Mouse (Mus musculus): ENCODE results near the gene Tmem50a. TPM values are rescaled to one million over a fixed set of nuclear protein-coding genes. Genes with fewer than 3 reads are reported as not detected.

Gene Tmem50a
- 22.2 TPM for polyA plus RNA-seq (2014; fragmentation: Illumina TruSeq; extraction: RNeasy Lipid Tissue Mini Kit (QIAGEN cat#74804); ENCODE audit: low replicate concordance)

DNA sequence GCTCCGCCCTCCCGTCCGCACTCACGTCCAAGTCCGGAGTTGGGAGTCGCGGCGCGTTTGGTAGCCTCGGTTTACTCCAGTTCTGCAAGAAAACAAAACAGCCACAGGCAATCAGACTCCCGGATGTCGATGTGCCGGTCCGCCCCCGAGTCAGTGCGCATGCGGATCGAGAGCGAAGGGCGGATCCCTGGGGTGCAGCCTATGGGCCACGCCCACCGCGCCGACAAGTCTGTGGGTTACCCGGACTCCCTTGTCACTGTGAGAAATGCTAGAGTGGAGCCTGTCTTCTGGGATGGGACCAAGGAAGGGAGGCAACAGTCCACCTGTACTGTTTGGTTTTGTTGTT, at the start of gene Tmem50a:
Gene Tmem50a, minus strand, starts transcription at position 161 of the 346 bp plus-strand sequence.

GRCm38 (mm10) chr4:134930684-134931481, 16.1 kb upstream of the Tmem50a start, which contains the start of gene Syf2:
Gene Syf2 (plus strand): TSS chr4:134930898.

GRCm38 (mm10) chr4:134923258-134924018, 8.6 kb upstream of the Tmem50a start, which contains the start of gene Rsrp1:
Gene Rsrp1 (plus strand): TSS chr4:134923592.

GRCm38 (mm10) chr4:134863937-134864729, 50.7 kb downstream of the Tmem50a start, which contains the start of gene Rhd:
Gene Rhd (plus strand): TSS chr4:134864536.

DNA sequence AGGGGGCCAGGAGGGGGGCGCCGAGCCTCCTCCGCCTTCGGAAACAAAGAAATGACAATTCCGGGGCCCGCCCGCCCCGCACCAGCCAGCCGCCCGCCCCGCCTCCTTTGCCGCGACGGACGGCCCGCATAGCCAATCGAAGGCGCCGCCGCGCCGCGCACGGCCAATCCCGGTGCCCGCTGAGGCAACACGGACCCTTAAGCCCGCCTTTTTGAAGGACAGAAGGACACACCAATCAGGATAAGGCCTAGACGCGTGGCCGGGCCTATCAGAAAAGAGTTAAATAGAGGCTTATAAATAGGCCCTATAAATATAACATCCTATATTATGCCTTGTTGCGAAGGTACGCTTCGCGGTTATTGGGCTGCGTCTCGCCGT, 61.6 kb downstream of the Tmem50a start, which contains the start of gene Maco1:
Gene Maco1, minus strand, starts transcription at position 87 of the 378 bp plus-strand sequence.

Other genes with a start within 250 kb of the Tmem50a start
- 1.0 TPM for gene Man1c1, start 210.7 kb downstream of the Tmem50a start, polyA plus RNA-seq (2014; fragmentation: Illumina TruSeq; extraction: RNeasy Lipid Tissue Mini Kit (QIAGEN cat#74804); ENCODE audit: low replicate concordance)
- gene Ldlrap1, start 147.0 kb downstream of the Tmem50a start, polyA plus RNA-seq (2014; fragmentation: Illumina TruSeq; extraction: RNeasy Lipid Tissue Mini Kit (QIAGEN cat#74804); ENCODE audit: low replicate concordance) = 0.45 TPM
- gene Maco1, start 61.7 kb downstream of the Tmem50a start, polyA plus RNA-seq (2014; fragmentation: Illumina TruSeq; extraction: RNeasy Lipid Tissue Mini Kit (QIAGEN cat#74804); ENCODE audit: low replicate concordance) = 30.2 TPM
- not detected for gene Rhd, start 50.5 kb downstream of the Tmem50a start, polyA plus RNA-seq (2014; fragmentation: Illumina TruSeq; extraction: RNeasy Lipid Tissue Mini Kit (QIAGEN cat#74804); ENCODE audit: low replicate concordance)
- 1,531 TPM for gene Rsrp1, start 8.6 kb upstream of the Tmem50a start, polyA plus RNA-seq (2014; fragmentation: Illumina TruSeq; extraction: RNeasy Lipid Tissue Mini Kit (QIAGEN cat#74804); ENCODE audit: low replicate concordance)
- gene Syf2, start 15.9 kb upstream of the Tmem50a start, polyA plus RNA-seq (2014; fragmentation: Illumina TruSeq; extraction: RNeasy Lipid Tissue Mini Kit (QIAGEN cat#74804); ENCODE audit: low replicate concordance) = 52.7 TPM
- gene Runx3, start 205.6 kb upstream of the Tmem50a start, polyA plus RNA-seq (2014; fragmentation: Illumina TruSeq; extraction: RNeasy Lipid Tissue Mini Kit (QIAGEN cat#74804); ENCODE audit: low replicate concordance) = 0.82 TPM